Mouse (Mus musculus) kidney, postnatal 10 days (tissue): ENCODE results near the gene Vmn2r7.
"Not testable (repeated sequence)": the region's sequence is repeated elsewhere in the genome, so short reads cannot be mapped to it uniquely, and the experiment has no call there.

Experiments
- DNase-seq: peaks from one replicate; pipeline ENCODE4 v3.0.0; 2021; ENCODE audit warnings: mixed read lengths

The Vmn2r7 gene

DNA sequence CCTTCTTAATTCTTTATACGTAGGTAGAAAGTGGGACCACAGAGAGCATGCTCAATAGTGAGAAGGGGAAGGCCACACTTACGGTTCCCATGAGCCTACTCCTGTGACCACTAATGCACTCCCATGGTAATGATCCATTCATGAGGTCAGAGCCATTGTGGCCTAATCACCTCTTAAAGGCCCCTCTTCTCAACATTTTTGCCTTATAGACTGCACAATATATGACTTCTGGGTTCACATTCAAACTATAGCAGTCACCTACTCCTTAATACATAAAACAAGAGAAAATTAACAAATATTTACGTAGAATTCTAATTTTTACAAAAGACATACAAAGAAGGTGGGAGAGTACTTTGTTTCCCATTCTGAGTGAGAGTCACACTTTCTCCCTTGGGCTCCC lies at the start of gene Vmn2r7:
Gene Vmn2r7, minus strand, starts transcription at position 101 of the 400 bp plus-strand sequence.
- DNase-seq = not testable (repeated sequence)

DNA sequence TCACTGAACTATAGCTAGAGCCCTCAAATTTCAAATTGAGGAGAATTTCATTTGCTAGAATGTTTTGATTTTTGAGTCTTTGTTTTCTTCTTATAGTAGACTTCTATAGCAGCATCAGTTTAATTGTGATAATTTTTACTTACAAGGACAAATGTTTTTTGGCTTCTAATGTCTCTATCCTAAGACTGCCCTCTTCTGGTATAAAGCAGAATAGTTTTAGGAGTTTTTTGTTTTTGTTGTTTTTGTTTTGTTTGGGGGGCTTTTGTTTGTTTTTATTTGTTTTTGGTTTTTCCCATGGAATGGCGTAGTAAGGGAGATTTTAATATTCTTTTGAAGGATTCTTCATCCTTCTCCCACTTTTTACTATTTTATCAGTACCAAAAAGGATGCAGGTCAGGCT lies 45.2 kb upstream of the Vmn2r7 start:
- no peak for DNase-seq

DNA sequence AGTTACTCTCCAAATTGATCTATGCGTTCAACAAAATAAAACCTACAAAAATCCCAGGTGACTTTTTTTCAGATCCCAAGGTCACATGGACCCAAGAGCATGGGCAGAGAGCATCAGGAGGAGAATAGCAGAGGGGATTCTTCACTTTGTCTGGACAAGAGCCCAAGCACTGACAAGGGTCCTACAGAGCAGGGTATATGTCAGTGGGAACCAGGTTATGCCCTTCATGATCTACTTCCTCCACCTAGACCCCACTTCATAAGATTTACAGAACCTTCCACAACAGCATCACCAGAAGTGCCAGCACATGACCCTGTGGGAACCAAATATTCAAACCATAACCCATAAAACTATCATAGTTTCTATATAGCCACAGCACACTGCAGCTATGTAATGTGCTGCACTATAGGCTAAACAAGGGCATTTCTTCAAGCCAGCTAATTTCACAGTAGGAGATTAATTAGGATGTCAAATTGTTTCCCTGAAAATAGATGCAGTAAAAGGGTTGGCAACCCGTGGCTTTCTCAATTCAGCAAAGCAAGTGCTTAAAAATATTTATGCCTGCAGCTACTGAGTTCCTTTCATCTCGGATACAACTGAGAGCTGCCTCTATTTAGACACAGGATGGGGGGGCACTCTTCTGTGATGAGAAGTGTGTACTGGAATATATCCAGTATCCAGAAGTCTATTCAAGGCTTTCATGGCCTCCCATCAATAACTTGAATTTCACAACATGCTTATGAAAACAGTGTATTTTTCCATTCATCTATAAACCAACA lies 33.8 kb upstream of the Vmn2r7 start:
- no peak for DNase-seq

DNA sequence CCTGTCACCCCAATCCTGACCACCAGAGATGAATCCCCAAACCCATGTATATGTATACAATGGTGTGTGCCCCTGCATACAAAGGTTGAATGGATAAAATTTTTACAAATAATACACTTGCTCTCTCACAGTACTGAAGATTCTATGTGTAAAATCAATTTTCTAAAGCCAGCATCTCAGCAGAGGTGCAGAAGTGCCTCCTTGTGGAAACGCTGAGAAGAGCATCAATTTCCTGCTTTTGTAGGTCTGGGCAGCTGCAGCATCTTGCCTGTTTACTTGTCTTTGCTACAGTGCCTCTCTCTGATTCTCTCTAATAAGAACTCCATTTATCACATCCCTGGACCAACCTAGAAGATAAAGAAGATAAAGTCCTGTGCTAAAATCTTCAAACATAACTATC lies 32.1 kb upstream of the Vmn2r7 start:
- DNase-seq = no peak

DNA sequence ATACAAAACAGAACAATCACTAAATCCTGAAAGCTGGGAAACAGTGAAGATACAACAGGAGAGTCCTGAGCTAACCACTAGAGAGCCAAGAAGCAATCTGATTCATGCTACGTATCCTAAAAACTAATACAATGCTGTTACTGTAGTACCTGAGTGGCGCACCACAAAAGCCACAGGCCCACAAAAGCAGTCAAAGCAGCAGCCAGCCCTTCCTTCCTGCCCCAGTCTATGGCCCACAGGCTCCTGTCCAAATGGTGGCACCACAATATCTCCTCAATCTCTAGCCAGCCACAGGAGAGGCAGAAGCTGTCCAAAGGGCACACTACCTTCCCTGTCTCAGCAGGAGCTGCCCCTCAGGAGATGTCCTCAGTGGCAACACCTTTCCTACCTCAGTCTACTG lies 1.7 kb downstream of the Vmn2r7 start:
- DNase-seq = no peak

DNA sequence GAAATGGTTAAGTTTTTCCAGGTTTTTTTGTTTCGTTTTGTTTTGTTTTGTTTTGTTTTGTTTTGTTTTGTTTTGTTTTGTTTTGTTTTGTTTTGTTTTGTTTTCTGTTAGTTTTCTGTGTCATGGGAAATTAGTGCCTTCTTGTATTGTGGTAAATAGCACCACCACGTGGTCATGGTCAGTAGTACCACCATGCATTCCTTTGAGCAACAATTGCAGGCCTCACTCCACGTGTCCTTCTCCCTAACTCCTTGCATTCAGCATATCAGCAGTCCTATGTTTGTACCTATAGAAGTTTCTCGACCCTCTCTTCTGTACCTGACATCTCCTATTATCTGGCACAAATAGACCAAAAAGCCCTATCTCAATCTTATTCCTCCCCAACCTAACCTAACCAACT lies 2.3 kb downstream of the Vmn2r7 start:
- DNase-seq = peak; percentile 69

DNA sequence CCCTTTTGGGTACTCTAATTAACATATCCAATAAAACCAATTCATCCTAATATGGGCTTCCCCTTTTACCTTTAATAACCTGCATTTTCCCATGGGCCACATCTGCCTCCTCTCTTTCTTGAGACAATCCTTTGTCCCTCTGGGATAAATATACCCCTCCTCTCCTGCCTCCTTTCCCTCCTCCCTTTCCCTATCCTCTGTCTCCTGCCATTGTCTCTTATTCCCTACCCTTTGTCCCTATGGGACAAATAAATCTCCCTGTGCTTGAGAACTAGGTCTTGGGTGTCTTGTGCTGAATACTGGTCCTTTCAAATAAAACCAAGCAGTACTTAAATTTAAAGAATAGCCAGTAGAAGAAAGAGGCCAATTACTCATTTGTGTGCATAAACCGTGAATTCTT lies 13.4 kb downstream of the Vmn2r7 start:
- DNase-seq = no peak

DNA sequence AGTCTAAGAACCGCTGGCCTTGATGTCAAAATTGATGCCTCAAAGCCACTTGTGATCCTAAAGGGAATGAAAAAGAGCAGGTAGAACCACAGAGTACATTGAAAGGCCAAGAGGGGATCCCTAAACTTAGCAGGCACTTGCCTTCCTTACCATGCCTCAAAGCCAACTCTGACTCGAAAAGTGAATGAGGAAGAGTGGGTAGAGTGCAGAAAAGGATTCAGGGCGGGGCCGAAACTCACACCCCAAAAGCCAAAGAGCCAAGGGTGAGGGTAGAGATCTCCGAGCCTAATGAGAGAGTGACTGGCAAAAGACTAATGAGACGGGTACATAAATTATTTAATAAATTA lies 53.3 kb downstream of the Vmn2r7 start:
- DNase-seq = no peak

DNA sequence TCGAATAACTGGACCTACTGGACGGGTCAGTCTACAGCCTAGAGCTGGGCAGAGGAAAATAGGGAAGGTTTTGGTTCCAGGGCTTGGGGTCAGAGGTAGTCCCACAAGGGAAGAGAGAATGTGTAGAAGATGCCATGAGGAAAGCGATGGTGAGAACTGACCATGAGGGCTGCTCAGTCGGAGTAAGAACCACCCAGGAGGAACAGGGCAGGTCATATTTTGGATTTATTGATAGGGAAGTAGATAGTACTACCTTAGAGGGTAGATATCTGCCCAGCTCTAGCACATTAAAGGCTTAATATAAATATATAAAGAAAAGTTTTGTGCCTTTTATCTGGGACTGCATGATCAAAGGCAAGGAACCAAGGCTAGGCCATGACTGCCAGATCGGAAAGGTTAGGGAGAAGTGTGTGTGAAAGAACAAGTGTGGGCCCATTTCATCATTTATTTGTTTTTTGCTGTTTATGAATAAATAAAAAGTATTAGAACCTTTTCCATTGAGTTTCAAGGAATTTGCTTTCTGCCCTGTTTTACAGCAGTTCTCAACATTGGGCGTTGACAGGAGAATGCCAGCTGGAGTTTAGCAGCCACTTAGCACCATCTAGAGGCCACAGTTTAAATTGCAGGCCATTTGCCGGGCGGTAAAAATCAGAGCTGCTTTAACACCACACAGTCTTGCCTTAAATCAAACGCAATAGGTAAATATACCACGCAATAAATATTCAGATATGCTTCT lies 53.9 kb downstream of the Vmn2r7 start:
- peak; percentile 66 for DNase-seq

DNA sequence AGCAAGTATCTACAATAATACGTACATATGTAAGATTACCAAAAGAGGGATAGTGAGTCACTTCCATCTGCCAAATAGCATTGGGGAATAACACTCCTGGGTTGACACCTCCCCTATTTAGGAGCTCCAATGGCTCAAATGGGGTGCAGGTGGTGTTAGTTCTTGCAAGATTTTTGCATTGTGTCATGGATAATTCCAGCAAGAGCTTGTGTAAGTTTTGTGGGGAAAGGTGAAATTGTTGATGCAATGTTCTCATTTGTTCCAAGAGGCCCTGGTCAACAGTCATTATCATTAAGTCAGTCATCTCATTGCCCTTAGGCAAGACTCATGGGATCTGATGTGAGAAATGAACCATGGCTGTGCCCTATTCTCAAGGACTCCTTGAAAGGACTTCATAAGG lies 61.7 kb downstream of the Vmn2r7 start:
- no peak for DNase-seq

DNA sequence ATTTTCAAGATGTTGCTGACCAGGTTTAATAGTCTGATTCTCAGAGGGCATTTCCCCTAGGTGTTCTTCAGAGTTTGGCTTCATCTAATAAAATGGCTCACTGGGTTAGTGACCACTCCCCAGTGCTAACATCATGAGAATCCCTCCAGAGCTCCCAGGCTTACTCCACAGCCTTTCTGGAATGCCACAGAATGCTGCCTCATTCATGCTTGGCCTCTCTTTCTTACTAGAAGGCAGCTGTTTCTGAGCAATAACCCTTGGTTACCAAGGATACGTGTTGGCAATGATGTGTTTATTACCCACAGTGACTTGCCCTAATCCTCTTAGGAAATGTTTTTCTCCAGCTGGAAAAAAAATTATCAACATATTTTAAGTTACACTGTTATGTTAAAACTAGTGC lies 72.4 kb downstream of the Vmn2r7 start:
- no peak for DNase-seq

DNA sequence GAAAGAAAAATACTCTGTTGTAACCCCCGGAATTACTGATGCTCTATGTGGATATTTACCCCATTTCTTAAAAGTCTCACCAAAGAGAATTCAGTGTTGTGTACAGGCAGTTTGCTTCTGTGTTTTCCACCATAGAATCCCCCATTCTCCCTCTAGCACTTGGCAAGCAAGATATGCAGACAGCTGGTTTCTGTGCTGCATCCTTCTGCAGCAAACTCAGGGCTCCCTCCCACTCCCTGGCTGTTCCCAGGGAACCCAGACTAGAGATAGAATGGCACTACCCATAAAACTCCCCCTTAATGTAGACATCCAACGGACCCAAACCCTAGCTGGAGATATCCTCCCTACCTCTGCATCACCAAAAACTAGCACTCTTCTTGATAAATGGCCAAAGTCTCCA lies 88.4 kb downstream of the Vmn2r7 start:
- no peak for DNase-seq

DNA sequence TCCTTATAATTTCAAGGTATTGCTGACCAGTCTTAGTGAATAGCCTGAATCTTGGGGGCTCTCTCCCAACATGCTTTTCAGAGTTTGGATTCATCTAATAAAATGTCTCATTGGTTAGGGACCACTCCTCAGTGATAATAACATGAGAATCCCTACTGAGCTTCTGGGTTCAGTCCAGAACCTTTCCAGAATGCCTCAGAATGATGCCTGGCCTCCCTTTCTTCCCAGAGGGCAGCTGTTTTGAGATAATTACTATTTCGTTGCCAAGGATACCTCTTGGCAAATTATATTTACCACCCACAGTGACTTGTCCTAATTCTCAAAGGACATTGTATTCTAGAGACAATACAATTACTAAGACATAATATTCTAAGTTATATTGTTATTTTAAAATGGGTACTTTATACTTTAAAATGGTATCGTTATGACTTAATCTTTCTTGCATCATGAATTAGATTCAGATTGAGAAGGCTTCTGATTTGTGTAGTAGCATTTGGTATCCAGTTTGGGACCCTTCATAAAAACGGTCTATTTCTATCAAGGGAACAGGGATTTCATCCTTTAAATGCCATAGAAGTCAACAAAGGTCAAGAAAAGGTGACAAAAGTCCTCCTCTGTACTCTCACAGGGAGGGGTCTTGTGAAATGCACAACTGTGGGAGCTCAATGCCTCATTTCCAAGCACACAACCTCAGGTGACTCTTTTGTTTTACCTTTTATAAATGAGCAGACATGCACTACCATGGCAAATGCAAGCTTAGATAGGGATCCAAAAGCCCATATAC lies 117.2 kb downstream of the Vmn2r7 start:
- not testable (repeated sequence) for DNase-seq

DNA sequence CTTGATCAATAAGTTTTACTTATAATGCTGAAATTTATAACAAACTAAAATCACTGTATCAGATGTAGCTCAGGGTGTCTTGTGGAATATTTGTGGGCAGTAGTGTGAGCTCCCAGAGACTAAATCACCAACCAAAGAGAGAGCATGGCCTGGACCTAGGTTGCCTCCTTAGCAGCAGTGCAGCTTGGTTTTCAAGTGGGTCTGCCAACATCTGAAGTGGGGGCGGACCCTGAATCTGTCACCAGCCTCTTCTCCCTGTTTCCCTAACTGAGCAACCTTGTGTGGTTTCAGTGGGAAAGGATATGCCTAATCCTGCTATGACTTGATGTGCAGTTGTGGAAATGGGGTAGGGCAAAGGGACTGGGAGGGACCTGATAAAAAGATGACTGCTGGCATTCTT lies 118.8 kb downstream of the Vmn2r7 start:
- DNase-seq = not testable (repeated sequence)

DNA sequence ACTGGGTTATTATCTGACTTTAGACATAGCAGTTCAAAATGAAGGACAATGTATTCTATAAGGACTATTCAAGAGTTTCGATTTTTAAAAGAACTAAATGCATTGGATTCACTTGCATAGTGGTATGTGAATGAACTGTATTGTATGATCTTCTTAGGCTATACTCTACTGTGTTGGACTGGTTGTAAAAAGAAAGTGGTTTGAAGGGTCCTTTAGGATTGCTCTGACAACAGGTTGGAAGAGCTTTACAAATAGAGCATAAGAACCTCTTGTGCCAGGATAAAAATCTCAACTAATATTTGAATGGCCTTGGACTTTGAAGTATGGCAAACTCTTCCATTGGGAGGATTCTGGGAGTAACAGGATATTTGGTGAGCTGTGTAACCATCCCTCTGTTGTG lies 168.5 kb downstream of the Vmn2r7 start:
- DNase-seq = not testable (repeated sequence)
